In the genomic region with DNA sequence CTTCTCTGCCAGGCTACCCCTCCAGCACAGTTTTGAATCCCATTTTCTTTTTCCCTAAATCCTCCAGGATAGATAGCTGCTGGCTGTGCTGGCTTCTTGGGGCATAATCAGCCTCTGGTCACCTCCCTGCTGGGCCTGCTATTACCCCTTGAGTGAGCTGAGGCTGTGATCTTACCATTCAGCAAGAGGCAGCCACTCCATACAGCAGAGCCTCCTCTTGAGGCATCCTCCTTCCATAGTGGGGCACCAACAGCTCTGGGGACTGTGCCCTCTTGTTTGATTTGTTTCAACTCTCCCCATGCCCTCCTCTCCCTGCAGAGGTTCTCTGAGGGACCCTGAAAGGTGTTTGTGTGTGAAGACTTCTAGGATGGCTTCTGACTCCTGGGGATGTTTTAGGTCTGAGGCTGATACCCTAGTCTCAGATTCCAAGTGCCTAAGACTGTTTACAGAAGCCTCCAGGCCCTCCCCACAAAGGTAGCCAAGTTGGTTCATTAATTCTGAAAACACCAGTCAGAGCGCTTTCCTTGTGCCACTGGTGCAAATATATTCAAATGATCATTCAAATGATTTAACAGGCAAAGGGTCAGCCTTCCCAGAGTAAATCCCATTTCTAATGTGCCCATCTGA, we compare ENCODE assay signal across 11 mouse cellular contexts.
DNase-seq lines count a peak whose midpoint lies in the region; ATAC-seq and TF ChIP-seq lines count a peak whose summit lies in the region.
"Had no signal": no experiment of that assay in that cellular context is flagged by ENCODE, and none has a peak within 500 bp of the region (broad histone marks: within the 10 kb centered on the region; RNA-seq: fewer than 3 reads in every experiment).

No protein-coding gene starts in this region.

- no peaks in the 10 kb centered on the region for H3K79me2 ChIP-seq in heart, adult 2 months (replicated peaks; ENCODE audit: control insufficient read depth, insufficient read depth, low read length)

- no peak for DNase-seq in heart, adult 2 months
- DNase-seq in midbrain, embryonic 11.5 days (ENCODE audit: low spot score, missing footprints): no peak
- no peak for DNase-seq in frontal cortex, postnatal 25 days (ENCODE audit: low spot score in 2 of 2)
- no peak for DNase-seq in left cerebral cortex, adult 11 months (ENCODE audit: low spot score)
- DNase-seq in ovary, adult 18-20 months (ENCODE audit: low spot score): no peak

- TF ChIP-seq EP300 in heart, adult 2 months (IDR thresholded peaks at IDR 0.05; ENCODE audit: insufficient read depth, low read depth, low read length): no peak
- TF ChIP-seq EP300 in ES-Bruce4 (IDR thresholded peaks at IDR 0.05; ENCODE audit: insufficient read depth, low read depth, low read length): no peak

- H3K4me3 ChIP-seq in heart, embryonic 15.5 days: no peak overlapping the region
- no peak overlapping the region for H3K4me3 ChIP-seq in heart, adult 2 months
- no peak overlapping the region for H3K4me3 ChIP-seq in ES-Bruce4 (ENCODE audit: low read depth, low read length)
- no peak overlapping the region for H3K4me3 ChIP-seq in forebrain, embryonic 13.5 days
- no peak overlapping the region for H3K4me3 ChIP-seq in midbrain, embryonic 11.5 days (ENCODE audit: low read depth, low read length)
- H3K4me3 ChIP-seq: erythroblast, embryonic 14.5 days; liver, embryonic 15.5 days had no signal

- no peak for TF ChIP-seq POLR2A in heart, adult 2 months (IDR thresholded peaks at IDR 0.05; ENCODE audit: insufficient read depth, low read depth, low read length)
- no peak for TF ChIP-seq POLR2A in ES-Bruce4 (IDR thresholded peaks at IDR 0.05; ENCODE audit: insufficient read depth, low read length)

- 55% methylated on average over 1 of the region's 1 CpGs for WGBS in heart, embryonic 15.5 days
- 64% methylated on average over 1 of the region's 1 CpGs for WGBS in heart, adult 2 months
- 5% methylated on average over 1 of the region's 1 CpGs for WGBS in forebrain, embryonic 13.5 days
- 19% methylated on average over 1 of the region's 1 CpGs for WGBS in midbrain, embryonic 11.5 days

- intact Hi-C loops in heart, adult 2 months (cut with DNase I): no loop called here

- H3K27ac ChIP-seq in heart, embryonic 15.5 days: no peak overlapping the region
- no peak overlapping the region for H3K27ac ChIP-seq in heart, adult 2 months
- H3K27ac ChIP-seq in ES-Bruce4 (ENCODE audit: insufficient read depth, low read length): peak overlapping the region; percentile 17
- H3K27ac ChIP-seq in forebrain, embryonic 13.5 days: peak overlapping the region; percentile 68
- peak overlapping the region; percentile 75 for H3K27ac ChIP-seq in midbrain, embryonic 11.5 days (ENCODE audit: low read depth, low read length)
- H3K27ac ChIP-seq: left cerebral cortex, adult 2 months; liver, embryonic 15.5 days had no signal

- H3K36me3 ChIP-seq in heart, embryonic 15.5 days: no peaks in the 10 kb centered on the region
- no peaks in the 10 kb centered on the region for H3K36me3 ChIP-seq in heart, adult 2 months (ENCODE audit: control insufficient read depth, insufficient read depth, low read length)
- H3K36me3 ChIP-seq in ES-Bruce4 (ENCODE audit: control insufficient read depth, insufficient read depth, low read length, poor library complexity, severe bottlenecking): no peaks in the 10 kb centered on the region
- H3K36me3 ChIP-seq in forebrain, embryonic 13.5 days (ENCODE audit: poor library complexity, severe bottlenecking): no peaks in the 10 kb centered on the region
- no peaks in the 10 kb centered on the region for H3K36me3 ChIP-seq in midbrain, embryonic 11.5 days (ENCODE audit: control insufficient read depth, insufficient read depth, low read length)
- H3K36me3 ChIP-seq: liver, embryonic 15.5 days had no signal

- no peak for ATAC-seq in heart, embryonic 15.5 days (replicated peaks; ENCODE audit: insufficient number of reproducible peaks, insufficient read depth, low FRiP score, low read depth)
- peak; percentile 32 for ATAC-seq in forebrain, embryonic 13.5 days
- ATAC-seq in midbrain, embryonic 11.5 days (ENCODE audit: low FRiP score): peak; percentile 28; the same call in 1 of the 2 replicates

- H3K9ac ChIP-seq in heart, embryonic 15.5 days: no peak overlapping the region
- no peak overlapping the region for H3K9ac ChIP-seq in heart, adult 2 months (ENCODE audit: low read depth, low read length)
- H3K9ac ChIP-seq in ES-Bruce4 (ENCODE audit: low read depth, poor library complexity, severe bottlenecking): no peak overlapping the region
- no peak overlapping the region for H3K9ac ChIP-seq in forebrain, embryonic 13.5 days
- H3K9ac ChIP-seq in midbrain, embryonic 11.5 days (ENCODE audit: low read length): no peak overlapping the region
- H3K9ac ChIP-seq: liver, embryonic 15.5 days had no signal

- H3K4me2 ChIP-seq in heart, embryonic 15.5 days: peak overlapping the region; percentile 38
- H3K4me2 ChIP-seq in forebrain, embryonic 13.5 days: peak overlapping the region; percentile 45; the same call in 1 of the 2 replicates
- H3K4me2 ChIP-seq in midbrain, embryonic 11.5 days: peak overlapping the region; percentile 20; the same call in 1 of the 2 replicates
- H3K4me2 ChIP-seq: liver, embryonic 15.5 days had no signal

- H3K27me3 ChIP-seq in heart, embryonic 15.5 days: no peaks in the 10 kb centered on the region
- H3K27me3 ChIP-seq in heart, adult 2 months (ENCODE audit: control insufficient read depth, insufficient read depth, low read length): no peaks in the 10 kb centered on the region
- H3K27me3 ChIP-seq in ES-Bruce4 (ENCODE audit: control insufficient read depth, insufficient read depth, low read length, poor library complexity, severe bottlenecking): no peaks in the 10 kb centered on the region
- H3K27me3 ChIP-seq in forebrain, embryonic 13.5 days: peaks cover 12% of the 10 kb centered on the region
- no peaks in the 10 kb centered on the region; the same call in 1 of the 2 replicates for H3K27me3 ChIP-seq in midbrain, embryonic 11.5 days (ENCODE audit: control insufficient read depth, insufficient read depth, low read length)
- H3K27me3 ChIP-seq: liver, embryonic 15.5 days had no signal

- no peak for TF ChIP-seq CTCF in heart, adult 2 months (IDR thresholded peaks at IDR 0.05)
- TF ChIP-seq CTCF in ES-Bruce4 (IDR thresholded peaks at IDR 0.05; ENCODE audit: low read depth, low read length): no peak

- no peaks in the 10 kb centered on the region for H3K9me3 ChIP-seq in heart, embryonic 15.5 days (replicated peaks)
- no peaks in the 10 kb centered on the region for H3K9me3 ChIP-seq in ES-Bruce4 (replicated peaks; ENCODE audit: control insufficient read depth, insufficient read depth, low read length, poor library complexity, severe bottlenecking)
- H3K9me3 ChIP-seq in forebrain, embryonic 13.5 days (replicated peaks): no peaks in the 10 kb centered on the region
- no peaks in the 10 kb centered on the region for H3K9me3 ChIP-seq in midbrain, embryonic 11.5 days (ENCODE audit: control insufficient read depth, low read length)
- H3K9me3 ChIP-seq: liver, embryonic 15.5 days had no signal

- peaks cover 12% of the 10 kb centered on the region for H3K4me1 ChIP-seq in heart, embryonic 15.5 days (replicated peaks)
- H3K4me1 ChIP-seq in heart, adult 2 months (ENCODE audit: control insufficient read depth, insufficient read depth, low read length): no peaks in the 10 kb centered on the region
- H3K4me1 ChIP-seq in ES-Bruce4 (ENCODE audit: control insufficient read depth, insufficient read depth, low read length): peaks cover 10% of the 10 kb centered on the region
- peaks cover 34% of the 10 kb centered on the region for H3K4me1 ChIP-seq in forebrain, embryonic 13.5 days
- H3K4me1 ChIP-seq in midbrain, embryonic 11.5 days (ENCODE audit: control insufficient read depth, insufficient read depth, low read length): peaks cover 27% of the 10 kb centered on the region
- H3K4me1 ChIP-seq: liver, embryonic 15.5 days had no signal

Comparison
In these comparisons a context has a peak if more than half of its experiments do, and no peak if none do; other contexts are left out.
1. H3K27ac ChIP-seq: peak in ES-Bruce4 (single experiment), forebrain, embryonic 13.5 days (single experiment) and midbrain, embryonic 11.5 days (single experiment); none in heart, embryonic 15.5 days (single experiment) and heart, adult 2 months (single experiment).
2. Peak in every context shown above with its lines, with median percentiles within 50 percentile points of each other: H3K4me2 ChIP-seq.